Mouse (Mus musculus) MN1 (cell line): ENCODE data around the gene Zfp184.

ENCODE experiments used
- DNase-seq: peaks from one replicate; pipeline ENCODE4 v3.0.0-alpha.2; 2016; ENCODE audit warnings: low spot score

The Zfp184 gene

GRCm38 (mm10) chr13:21920681-21921233 is 24.1 kb upstream of the Zfp184 start:
- no peak for DNase-seq

GRCm38 (mm10) chr13:21923417-21923816 is 21.5 kb upstream of the Zfp184 start:
- no peak for DNase-seq

- peak; percentile 42 for DNase-seq
Observed at GRCm38 (mm10) chr13:21924734-21925335, 20.1 kb upstream of the Zfp184 start.

- DNase-seq, result peak; percentile 52
Observed at GRCm38 (mm10) chr13:21930981-21931380, 13.9 kb upstream of the Zfp184 start.

- no peak for DNase-seq
Observed at GRCm38 (mm10) chr13:21931740-21932139, 13.2 kb upstream of the Zfp184 start.

- peak; percentile 70 for DNase-seq
Observed at GRCm38 (mm10) chr13:21933626-21934548, 11.0 kb upstream of the Zfp184 start.

GRCm38 (mm10) chr13:21934982-21935791 is 9.7 kb upstream of the Zfp184 start:
- DNase-seq, result peak; percentile 80

GRCm38 (mm10) chr13:21935833-21936232 is 9.1 kb upstream of the Zfp184 start:
- DNase-seq, result peak; percentile 67

GRCm38 (mm10) chr13:21936968-21937367 is 7.9 kb upstream of the Zfp184 start:
- peak; percentile 80 for DNase-seq

- peak; percentile 95 for DNase-seq
Observed at GRCm38 (mm10) chr13:21940213-21940612, 4.7 kb upstream of the Zfp184 start.

- DNase-seq, result peak; percentile 81
Observed at GRCm38 (mm10) chr13:21940811-21941321, 4.0 kb upstream of the Zfp184 start.

- DNase-seq, result no peak
Observed at GRCm38 (mm10) chr13:21943644-21944043, 1.2 kb upstream of the Zfp184 start.

- DNase-seq, result no peak
Observed at GRCm38 (mm10) chr13:21944592-21944925, 335 bp upstream of the Zfp184 start.

- no peak for DNase-seq
Observed at GRCm38 (mm10) chr13:21969269-21969668, 24.4 kb downstream of the Zfp184 start.

GRCm38 (mm10) chr13:21969816-21970215 is 24.9 kb downstream of the Zfp184 start:
- no peak for DNase-seq

- peak; percentile 55 for DNase-seq
Observed at GRCm38 (mm10) chr13:21971641-21972040, 26.7 kb downstream of the Zfp184 start.

GRCm38 (mm10) chr13:21974221-21974725 is 29.4 kb downstream of the Zfp184 start:
- DNase-seq, result peak; percentile 88

- DNase-seq, result peak; percentile 86
Observed at GRCm38 (mm10) chr13:21974726-21975473, 30.0 kb downstream of the Zfp184 start.

GRCm38 (mm10) chr13:21980981-21981802 is 36.3 kb downstream of the Zfp184 start, which contains the start of gene Pom121l2:
Pom121l2 (plus strand) TSS chr13:21981194.
- DNase-seq, result peak; percentile 30

GRCm38 (mm10) chr13:21981803-21982193 is 36.9 kb downstream of the Zfp184 start:
- no peak for DNase-seq
